Mouse (Mus musculus) macrophage (primary cell): ENCODE measurements around the gene Fkbp14. TPM values are rescaled to one million over a fixed set of nuclear protein-coding genes. Genes with fewer than 3 reads are reported as not detected.
A peak's percentile ranks its signal among the peaks of the same experiment; 100 is the strongest.

Experiments
- H3K27ac ChIP-seq: fragments of 350-480 bp; formaldehyde crosslinking; 2 replicates; pipeline ENCODE4 v1.9.0; 2021
- H3K36me3 ChIP-seq: fragments of 350-480 bp; formaldehyde crosslinking; 2 replicates; pipeline ENCODE4 v1.9.0; 2021; ENCODE audit errors: inconsistent target
- H3K4me3 ChIP-seq: fragments of 350-480 bp; formaldehyde crosslinking; 2 replicates; pipeline ENCODE4 v1.9.0; 2021; ENCODE audit errors: inconsistent target
- H3K79me2 ChIP-seq: fragments of 350-480 bp; formaldehyde crosslinking; 2 replicates; pipeline ENCODE4 v1.9.0; 2021; ENCODE audit errors: inconsistent target
- WGBS: methylation state at CpG from one replicate; pipeline ENCODE4 v1.1.7; 2026; ENCODE audit warnings: inconsistent platforms; ENCODE audit not compliant: missing documents; 5-methylcytosine and 5-hydroxymethylcytosine counted together
- polyA plus RNA-seq: library from polyadenylated mRNA; stranded (reverse); fragments of 250-400 nt; gene quantifications from 3 replicates; pipeline ENCODE4 v1.2.4, GENCODE M21; 2018; ENCODE audit warnings: inconsistent platforms

Gene Fkbp14
- polyA plus RNA-seq, 1 experiment from 2014 or later = 1.1 TPM

DNA sequence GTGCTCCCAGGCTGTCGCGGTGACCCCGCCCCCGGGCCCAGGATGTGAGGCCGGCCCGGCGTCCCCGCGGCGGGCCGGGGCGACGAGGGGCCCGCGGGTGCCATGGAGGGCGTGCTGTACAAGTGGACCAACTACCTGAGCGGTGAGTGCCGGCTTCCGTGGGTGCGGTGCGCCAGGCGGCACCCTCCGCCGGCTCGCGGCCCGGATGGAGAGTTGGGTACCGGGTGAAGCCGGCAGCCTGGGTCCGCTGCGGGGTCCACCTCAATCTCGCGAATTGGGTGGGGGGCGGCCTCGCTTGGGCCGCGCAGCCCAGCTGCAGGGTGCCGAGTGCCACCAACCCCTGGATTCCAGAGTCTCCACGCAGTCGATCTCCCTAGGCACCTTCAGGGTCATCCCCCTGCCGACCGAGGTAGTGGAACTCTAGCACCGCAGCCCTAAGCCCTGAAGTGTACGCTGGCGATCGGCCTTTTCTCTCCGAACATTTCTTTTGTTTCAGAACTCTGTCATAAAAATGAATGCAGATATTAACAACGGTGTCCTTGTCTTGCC, 1.7 kb downstream of the Fkbp14 start:
- no peak overlapping the region for H3K27ac ChIP-seq
- peaks cover 3% of the 10 kb centered on the region; the same call in 1 of the 2 replicates for H3K79me2 ChIP-seq
- no peaks in the 10 kb centered on the region for H3K36me3 ChIP-seq
- peak overlapping the region; percentile 46 for H3K4me3 ChIP-seq
- 1% methylated on average over 48 of the region's 48 CpGs for WGBS

DNA sequence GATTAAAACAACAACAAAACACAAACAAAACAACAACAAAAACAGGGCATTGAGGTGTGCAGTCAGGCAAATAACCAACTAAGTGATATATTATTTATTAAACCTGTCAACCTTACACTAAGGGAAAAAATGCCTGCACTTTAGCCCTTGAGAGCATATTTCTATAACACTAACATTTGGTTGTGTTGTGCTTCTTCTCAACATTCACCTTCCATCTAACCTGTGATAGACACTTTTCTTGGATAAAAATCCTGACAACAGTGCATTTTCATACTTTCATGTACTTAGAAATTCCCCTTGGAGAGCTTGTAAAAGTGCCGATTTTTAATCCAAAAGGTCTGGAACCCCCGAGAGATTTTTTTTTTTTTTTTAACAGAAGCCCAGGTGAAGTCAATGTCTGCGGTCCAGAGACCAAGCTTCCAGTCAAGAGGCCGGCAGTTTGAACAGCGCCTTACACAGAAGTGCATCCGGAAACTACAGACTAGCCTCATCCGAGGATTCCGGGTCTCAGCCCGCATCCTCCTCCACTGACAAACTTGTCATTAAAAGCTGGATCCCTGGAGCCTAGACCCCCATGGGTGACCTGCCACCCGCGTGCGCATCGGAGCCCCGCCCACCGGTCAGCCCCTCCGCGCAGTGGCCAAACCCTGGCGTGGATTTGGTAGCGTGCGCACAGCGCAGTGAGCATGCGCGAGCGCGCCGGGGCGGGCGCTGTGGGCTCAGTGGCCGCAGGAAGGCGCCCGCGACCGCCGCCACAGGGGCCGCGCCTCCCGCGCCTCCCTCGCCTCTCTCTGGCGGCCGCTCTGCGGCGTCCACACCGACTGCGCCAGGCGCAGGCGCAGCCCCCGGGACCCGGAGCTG, 2.4 kb downstream of the Fkbp14 start, which contains the start of gene Plekha8:
Gene Plekha8, plus strand, starts transcription at position 643 of the 861 bp plus-strand sequence.
- WGBS = 1% methylated on average over 39 of the region's 49 CpGs
- no peaks in the 10 kb centered on the region for H3K36me3 ChIP-seq
- peak within 1 kb of the TSS; percentile 46 for H3K4me3 ChIP-seq
- H3K27ac ChIP-seq = no peak within 1 kb of the TSS
- H3K79me2 ChIP-seq = peaks cover 3% of the 10 kb centered on the region; the same call in 1 of the 2 replicates

DNA sequence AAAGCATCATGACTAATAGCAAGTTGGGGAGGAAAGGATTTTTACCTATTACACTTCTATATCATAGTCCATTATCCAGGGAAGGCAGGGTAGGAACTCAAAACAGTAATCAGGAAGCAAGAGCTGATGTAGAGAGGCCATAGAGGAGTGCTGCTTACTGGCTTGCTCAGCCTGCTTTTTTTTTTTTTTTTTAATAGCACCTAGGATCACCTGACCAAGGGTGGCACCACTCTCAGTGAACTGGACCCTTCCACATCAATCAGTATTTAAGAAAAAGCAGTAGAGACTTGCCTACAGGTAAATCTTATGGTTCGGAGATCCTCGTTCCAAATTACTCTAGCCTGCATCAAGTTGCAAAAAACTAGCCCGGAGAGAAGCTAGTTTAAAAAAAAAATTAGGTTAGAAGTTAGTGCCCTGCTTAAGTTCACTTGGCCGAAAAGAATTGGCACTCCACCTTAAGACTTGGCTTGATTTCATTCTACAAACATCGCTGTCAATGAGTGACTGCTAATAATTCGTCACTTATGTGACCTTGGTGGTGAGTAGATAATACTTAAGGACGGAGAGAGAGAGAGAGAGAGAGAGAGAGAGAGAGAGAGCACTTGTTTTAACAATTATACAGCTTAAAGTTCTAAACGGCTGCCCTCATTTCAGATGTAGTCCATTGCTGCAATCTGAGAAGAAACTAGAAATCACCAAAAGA, 3.2 kb downstream of the Fkbp14 start:
- WGBS = 63% methylated on average over 8 of the region's 8 CpGs

DNA sequence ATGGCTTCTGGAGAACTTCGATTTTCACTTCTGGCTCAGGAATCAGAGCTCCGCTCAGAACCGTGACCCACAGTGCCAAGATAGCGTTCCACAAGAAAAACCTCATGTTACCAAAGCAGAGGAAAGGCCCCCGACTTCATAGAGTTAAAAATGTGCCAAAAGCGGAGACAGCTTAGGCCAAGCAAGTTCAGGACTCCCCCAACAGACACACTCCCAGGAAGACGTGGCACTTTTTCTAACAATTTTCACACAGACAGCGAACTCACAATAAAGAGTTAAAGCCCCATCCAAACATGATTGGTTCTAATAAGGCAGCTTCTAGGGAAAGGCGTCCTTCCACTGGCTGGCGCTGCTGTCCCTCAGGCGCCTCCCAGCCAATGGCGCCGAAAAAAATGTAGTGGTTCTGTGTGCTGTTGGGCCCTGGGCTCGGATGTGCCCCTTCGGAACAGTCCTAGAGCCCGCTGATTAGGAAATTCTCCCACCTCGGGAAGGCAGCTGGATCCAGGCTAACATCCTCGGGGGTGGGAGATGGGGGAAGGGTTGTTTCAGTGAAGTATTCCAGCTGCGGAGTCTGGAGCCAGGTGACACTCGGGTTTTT, 4.1 kb downstream of the Fkbp14 start:
- Histone ChIP-seq H3K79me2 (no peaks in the 10 kb centered on the region; the same call in 1 of the 2 replicates), H3K27ac (no peak overlapping the region), H3K36me3 (no peaks in the 10 kb centered on the region), H3K4me3 (peak overlapping the region; percentile 54)
- under 1% methylated on average over 20 of the region's 20 CpGs for WGBS

More for the DNA sequence above, 3.2 kb downstream of the Fkbp14 start:
- peaks cover under 1% of the 10 kb centered on the region; the same call in 1 of the 2 replicates for H3K79me2 ChIP-seq
- H3K36me3 ChIP-seq = no peaks in the 10 kb centered on the region
- no peak overlapping the region for H3K4me3 ChIP-seq
- no peak overlapping the region for H3K27ac ChIP-seq

DNA sequence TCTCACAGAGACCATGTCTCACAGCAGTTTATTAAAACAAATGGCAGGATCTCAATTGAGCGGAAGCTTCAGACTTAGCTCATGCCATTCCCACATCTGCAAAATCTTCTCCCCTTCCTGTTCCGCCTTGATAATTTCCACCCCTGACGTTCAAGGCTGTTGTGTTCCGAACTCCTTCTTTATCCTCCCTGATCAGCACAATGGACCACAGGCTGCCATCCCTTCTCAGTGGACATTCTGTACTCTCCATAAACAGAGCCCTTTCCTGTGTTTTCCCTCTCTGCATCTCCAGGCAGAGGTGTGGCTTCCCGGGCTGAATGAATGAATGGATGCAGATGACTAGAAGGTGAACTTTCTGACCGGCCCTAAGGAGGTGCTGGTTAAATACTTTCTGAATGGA, 5.3 kb downstream of the Fkbp14 start:
- 85% methylated on average over 6 of the region's 6 CpGs for WGBS
- H3K79me2 ChIP-seq = no peaks in the 10 kb centered on the region
- no peaks in the 10 kb centered on the region for H3K36me3 ChIP-seq
- H3K4me3 ChIP-seq = no peak overlapping the region
- no peak overlapping the region for H3K27ac ChIP-seq

DNA sequence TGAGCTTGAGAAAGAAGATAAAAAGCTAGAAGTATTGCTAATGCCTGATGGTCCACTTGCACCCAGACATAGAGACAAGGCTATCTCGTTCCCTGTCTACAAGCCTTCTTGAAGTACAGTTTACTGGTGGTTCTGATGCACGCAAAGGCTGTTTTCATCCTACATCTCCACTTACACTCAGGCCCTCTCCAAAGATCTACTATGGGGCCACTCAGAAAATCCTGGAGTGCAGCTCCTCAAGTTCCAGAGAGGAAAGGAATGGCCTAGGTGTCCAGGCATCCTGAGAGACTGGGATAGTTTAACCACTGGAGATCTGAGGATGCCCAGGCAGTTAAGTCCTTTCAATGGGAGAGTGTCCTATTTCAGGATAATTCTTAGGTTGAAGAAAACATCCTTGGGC, 6.4 kb downstream of the Fkbp14 start:
- Histone ChIP-seq H3K79me2 (no peaks in the 10 kb centered on the region), H3K4me3 (no peak overlapping the region), H3K36me3 (no peaks in the 10 kb centered on the region), H3K27ac (no peak overlapping the region)
- WGBS = 86% methylated on average over 2 of the region's 2 CpGs

DNA sequence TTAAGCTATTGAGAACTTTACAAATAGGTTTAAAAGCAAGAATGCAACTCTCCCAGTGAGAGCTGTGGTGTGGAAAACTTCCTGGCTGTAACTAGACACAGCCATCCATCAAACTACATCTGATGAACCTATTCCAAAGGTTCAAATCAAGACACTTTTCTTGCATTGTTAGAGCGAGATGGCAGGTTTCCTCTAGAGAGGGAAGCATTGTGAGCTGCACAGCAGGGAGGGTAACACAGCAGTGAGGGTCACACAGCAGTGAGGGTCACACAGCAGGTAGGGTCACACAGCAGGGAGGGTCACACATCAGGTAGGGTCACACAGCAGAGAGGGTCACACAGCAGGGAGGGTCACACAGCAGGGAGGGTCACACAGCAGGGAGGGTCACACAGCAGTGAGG, 8.9 kb downstream of the Fkbp14 start:
- no peak overlapping the region for H3K4me3 ChIP-seq
- no peaks in the 10 kb centered on the region for H3K36me3 ChIP-seq
- WGBS = 92% methylated on average over 1 of the region's 1 CpGs
- no peaks in the 10 kb centered on the region for H3K79me2 ChIP-seq
- no peak overlapping the region for H3K27ac ChIP-seq

DNA sequence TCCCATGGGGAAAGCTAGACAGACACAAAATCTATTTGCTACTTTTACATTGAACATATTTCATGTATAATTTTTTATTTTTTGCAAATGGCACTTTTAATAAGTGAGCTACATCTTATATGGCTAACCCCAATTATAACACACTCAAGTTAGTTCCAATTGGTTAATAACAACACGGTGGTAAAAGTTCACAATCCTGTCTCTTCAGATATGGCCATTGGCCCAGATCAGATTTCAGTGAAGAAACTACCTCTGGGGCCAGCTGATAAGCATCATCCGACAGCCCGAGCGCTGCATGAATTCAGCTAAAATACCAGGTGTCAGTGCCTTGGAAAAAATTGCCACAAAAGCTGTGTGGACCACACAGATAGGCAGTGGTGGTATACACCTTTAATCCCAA, 9.4 kb downstream of the Fkbp14 start:
- H3K79me2 ChIP-seq = no peaks in the 10 kb centered on the region
- H3K27ac ChIP-seq = no peak overlapping the region
- no peak overlapping the region for H3K4me3 ChIP-seq
- 85% methylated on average over 4 of the region's 4 CpGs for WGBS
- H3K36me3 ChIP-seq = no peaks in the 10 kb centered on the region

DNA sequence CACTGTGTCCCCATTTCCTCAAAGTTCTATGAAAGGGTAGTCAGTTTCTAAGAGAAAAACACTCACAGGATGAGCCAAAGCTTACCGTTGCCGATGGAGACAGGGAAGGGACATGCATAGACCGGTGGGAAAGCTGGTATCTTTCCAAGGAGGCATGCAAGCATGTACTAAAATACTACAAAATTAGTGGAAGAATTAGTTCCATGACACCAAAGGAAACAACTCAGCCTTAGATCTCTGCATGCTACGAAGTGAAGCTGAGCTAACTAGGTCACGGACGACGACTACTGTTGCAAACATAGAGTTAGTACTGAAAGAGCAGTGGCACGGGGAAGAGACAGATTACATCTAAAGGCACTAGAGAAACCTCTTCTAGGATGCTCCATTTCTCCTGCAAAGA, 10.2 kb downstream of the Fkbp14 start:
- Histone ChIP-seq H3K36me3 (no peaks in the 10 kb centered on the region), H3K27ac (no peak overlapping the region), H3K4me3 (no peak overlapping the region), H3K79me2 (no peaks in the 10 kb centered on the region)
- 85% methylated on average over 8 of the region's 8 CpGs for WGBS

DNA sequence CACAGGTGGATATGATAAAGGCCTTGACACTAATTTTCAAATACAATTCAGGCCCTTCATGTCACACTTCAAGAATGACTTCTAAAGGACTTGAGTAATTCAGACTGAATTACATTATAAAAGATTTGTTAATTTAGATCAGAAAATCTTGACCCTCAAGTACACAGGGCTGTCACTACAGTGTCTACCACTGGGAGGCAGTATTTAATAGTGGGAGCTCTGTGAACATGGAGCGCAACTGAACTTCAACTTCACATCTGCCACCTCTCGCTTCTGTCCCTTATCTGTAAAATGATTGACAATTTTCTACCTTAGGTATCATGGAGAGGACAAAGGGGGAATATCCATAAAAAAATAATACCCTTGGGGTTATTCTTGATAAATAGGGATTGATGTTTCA, 10.9 kb downstream of the Fkbp14 start:
- Histone ChIP-seq H3K79me2 (no peaks in the 10 kb centered on the region), H3K36me3 (no peaks in the 10 kb centered on the region), H3K27ac (no peak overlapping the region), H3K4me3 (no peak overlapping the region)
- 15% methylated on average over 2 of the region's 2 CpGs for WGBS

DNA sequence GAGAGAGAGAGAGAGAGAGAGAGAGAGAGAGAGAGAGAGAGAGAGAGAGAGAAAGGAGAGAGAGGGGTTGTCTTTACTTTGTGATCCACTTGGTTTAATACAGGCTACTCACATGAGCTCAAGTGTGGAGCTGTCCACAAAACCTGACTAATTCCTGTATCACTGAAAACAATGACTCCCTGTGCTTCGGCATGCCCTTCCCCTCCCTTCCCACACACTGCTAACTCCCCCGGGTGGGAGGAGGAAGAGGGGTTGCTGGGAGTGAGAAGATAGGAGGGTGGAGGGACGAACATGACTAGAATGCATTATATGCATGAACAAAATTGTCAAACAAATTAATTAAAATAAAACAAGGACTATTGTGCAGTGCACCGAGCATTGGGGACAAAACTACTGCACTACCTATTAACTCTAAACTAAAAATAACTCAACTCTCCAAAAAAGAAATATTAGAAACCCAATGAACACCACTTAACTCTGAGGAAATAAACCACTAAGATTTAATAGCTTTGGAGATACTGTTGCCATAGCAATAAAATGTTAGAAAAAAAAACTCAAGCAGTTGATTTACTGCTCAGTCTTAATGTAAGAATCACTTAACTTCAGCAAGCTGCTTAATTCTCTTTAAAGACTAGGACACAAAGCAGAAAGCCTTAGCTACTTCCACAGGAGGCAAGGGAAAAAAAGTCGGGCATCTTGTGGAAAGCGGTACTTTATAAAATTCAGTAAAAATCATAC, 23.7 kb downstream of the Fkbp14 start:
- no peak overlapping the region for H3K4me3 ChIP-seq
- WGBS = 42% methylated on average over 5 of the region's 6 CpGs

DNA sequence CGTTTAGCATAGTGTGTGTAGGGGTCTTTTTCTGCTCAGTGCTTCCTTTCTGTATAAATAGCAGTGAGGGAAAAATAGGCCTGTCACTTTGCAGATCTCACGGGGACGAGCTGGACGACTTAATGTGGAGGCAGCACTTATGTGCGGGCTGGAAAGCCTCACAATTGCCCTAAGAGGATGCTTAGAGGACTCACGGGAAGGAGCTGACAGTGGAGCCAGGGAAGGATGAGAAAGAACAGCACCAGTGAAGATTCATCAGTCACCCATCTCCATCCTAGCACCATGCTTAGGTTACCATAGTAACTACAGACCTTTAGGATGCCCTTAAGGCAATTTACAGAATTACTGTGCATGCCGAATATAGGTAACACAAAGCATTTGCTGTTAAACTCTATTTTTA, 27.3 kb downstream of the Fkbp14 start:
- no peak overlapping the region for H3K4me3 ChIP-seq
- no peak overlapping the region for H3K27ac ChIP-seq
- 86% methylated on average over 6 of the region's 7 CpGs for WGBS
- no peaks in the 10 kb centered on the region for H3K79me2 ChIP-seq
- no peaks in the 10 kb centered on the region for H3K36me3 ChIP-seq

More for the DNA sequence above, 23.7 kb downstream of the Fkbp14 start:
- Histone ChIP-seq H3K36me3 (no peaks in the 10 kb centered on the region), H3K27ac (no peak overlapping the region), H3K79me2 (no peaks in the 10 kb centered on the region)

DNA sequence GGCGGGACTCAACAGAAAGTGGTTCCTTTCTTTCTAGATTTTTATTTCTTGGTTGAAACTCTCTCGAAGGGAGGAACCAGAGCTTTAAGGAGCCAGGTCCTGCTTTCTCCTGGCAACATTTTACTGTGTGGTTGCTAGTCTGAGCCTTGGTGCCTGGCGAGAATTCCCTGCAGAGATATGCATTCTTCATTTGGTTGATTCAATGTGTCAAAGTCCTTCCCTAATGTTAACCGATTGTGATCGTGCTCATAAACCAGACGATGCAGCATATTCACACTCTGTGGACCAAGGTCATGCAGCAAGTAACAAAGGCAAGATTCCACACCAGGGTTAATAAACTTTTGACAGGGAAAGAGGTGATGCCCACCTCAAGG, 30.6 kb downstream of the Fkbp14 start:
- Histone ChIP-seq H3K4me3 (no peak overlapping the region), H3K36me3 (no peaks in the 10 kb centered on the region), H3K27ac (no peak overlapping the region), H3K79me2 (no peaks in the 10 kb centered on the region)
- WGBS = 8% methylated on average over 5 of the region's 6 CpGs
